Mouse (Mus musculus): ENCODE measurements around the gene Adam12.

Adam12 gene

DNA sequence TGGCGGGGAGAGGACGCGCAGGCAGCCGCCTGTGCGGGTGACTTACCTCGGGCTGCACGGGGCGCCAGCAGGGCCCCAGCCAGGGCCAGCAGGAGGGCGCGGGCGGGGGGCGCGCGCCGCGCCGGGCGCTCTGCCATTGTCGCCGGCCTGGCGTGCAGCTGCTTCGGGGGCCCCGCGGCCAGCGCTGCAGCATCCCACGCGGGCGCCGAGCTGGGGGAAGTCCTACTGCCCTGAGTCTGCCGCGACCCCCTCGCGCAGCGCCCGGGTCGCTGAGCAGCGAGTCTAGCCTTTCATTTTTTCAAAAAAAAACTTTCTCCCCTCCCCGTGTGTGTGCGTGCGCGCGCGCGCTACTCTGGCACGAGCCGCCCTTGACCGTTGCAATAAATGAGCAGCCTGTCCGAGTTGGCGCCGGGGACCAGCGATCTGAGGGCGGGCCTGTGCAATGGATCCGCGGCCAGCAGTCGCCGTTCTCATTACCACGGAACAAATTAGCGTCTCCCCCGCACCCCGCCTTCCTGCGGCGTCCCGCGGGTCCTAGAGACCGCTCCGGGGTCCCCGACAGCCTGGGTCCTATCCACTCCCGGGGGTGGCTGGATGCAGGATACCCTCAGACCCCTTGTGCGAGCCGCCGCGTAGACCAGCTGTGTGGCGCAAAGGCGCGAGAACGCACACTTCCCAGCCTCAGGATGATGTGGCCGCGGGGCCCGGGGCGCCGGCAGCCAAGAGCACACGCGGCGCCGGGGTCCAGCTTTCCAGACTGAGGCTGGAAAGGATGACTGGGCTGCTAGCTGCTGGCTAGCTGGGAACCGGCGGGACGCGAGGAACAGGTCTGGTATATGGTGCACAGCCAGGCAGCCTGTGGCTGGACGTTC, 7.0 kb downstream of the Adam12 start:
- no peak for DNase-seq (ENCODE audit: low read depth)

DNA sequence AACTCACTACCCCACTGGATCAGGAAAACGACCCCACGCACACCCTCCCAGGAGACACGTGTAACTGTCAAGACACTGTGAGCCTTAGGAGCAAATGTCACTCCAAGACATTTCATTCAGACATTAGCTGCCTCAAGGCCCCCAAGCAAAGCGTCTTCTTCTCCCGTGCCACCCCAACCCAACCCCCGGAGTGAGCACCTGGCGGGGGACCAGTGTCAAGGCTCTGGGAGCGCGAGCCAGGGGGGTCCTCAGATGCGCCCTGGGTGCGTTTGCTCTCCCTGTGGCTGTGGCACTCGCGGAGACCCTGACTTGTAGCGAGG, 7.6 kb downstream of the Adam12 start:
- no peak for DNase-seq (ENCODE audit: low read depth)

DNA sequence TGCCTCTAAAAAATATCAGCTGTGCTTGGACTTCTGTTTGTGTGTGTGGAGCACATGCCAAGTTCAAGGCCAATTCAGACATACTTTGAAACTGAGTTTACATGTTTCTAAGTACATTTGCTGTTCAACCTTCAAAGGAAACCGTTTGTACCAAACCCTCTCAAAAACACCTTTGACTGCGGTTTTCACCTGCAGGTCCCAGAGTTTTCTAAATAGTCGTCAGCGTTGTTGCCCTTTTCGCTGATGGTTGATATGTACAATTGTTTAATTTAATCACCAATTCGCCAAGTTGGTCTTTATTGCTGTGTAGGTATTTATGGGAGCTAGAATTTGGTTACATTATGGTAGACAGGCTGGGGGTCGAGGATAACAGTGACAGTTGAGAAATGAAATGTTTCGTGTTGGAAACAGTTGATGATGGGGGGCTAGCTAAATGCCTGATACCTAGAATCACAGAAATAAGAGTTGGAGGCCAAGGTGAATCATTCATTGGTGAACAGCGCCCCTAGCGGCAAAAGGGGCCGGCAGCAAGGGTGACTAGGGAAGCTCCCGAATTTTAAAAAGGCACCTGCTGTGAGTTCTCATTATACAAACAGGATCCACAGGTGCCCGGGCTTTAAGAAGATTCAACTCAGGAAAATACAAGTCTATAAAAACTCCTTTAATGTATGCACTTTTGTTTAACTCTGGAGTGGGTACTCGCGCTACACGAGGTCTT, 8.3 kb downstream of the Adam12 start:
- peak; percentile 50 for DNase-seq (ENCODE audit: low read depth)

DNA sequence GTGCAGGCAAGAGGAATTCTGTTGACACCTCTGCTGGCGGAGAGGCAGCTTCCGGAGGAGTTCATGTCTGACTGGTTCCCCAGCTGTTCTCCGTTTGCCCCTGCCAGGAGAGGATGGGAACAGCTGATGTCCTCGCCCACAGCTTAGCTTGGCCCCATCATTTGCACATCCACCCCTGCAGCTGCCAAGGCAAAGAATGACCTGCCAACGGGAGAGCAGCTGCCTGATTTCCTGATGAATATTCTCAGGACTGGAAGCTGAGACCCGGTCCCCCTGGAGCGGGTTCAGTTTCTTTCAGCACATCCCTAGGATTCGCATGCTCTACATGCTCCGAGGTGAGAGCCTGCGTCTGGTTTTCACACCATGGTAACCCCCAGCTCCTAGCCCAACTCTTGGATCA, 24.0 kb downstream of the Adam12 start:
- DNase-seq (ENCODE audit: low read depth) = no peak

DNA sequence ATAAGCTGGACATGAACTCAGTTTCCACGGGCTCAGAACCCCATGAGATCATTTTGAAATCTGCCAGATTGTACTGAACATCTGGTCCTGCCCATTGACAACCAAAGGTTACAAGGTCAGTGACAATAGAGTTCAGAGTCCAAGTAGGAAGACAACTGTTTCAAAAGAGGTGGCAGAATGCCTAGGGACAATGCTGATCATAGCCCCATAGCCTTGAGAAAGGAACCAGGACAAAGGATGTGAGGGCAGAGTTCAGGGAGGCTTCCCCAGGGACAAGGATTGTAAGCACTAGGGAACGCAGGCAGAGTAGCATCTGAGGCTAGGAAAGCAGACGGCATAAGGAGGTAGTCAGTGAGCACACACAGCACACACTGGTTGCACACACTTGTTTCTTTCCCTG, 38.9 kb downstream of the Adam12 start:
- DNase-seq (ENCODE audit: low read depth) = no peak

DNA sequence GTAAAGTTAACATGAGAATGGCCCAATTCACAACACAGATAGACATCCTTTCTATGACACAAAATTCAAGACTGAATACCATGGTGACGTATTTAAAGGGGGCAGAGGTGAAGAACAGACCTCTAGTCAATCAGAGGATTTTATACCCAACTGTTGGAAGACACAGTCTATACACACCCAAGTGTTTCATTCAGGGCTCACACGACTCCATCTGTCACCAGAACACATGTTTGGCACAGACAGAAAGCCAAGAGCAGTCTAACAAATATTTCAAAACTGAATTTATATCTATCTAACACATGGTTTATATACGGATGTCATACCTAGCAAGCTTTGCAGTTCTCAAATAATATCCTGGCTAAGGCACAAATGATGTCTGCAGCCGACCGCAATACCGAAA, 41.8 kb downstream of the Adam12 start:
- DNase-seq (ENCODE audit: low read depth) = no peak

DNA sequence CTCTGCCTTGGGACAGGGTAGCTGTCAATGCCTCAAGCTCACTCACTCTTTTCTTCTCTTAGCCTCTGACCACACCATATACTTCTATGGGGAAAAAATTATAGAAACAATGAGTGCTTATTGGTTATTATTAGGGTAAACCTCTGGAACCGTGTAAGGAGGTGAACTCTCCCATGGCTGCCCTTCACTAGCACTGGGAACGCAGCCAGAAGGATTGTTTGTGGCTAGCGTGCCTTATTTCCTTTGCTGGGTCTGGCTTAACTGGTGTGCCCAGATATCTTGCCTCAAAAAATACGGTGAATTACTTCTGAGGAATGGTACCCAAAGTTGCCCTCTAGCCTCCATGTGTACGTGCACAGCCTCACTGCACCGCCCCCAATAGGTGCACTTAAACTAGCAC, 43.4 kb downstream of the Adam12 start:
- no peak for DNase-seq (ENCODE audit: low read depth)

DNA sequence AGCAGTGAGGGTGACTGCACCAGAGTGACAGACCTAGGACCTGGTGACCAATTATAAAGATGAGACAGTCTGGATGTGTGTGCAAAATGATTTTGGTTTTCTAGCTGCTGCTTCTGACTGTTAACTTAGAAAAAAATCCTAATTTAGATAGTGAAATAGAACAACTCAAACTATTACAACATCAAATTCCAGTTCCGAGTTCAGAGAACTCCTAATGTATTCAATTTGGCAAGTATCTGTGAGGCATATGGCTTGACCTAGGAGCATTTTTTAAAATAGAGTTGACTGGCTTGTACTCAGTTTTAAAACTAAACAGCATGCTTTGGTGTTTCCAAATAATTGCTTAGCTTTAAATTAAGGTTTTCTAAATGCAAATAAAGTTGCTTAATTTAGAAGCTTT, 44.0 kb downstream of the Adam12 start:
- no peak for DNase-seq (ENCODE audit: low read depth)

DNA sequence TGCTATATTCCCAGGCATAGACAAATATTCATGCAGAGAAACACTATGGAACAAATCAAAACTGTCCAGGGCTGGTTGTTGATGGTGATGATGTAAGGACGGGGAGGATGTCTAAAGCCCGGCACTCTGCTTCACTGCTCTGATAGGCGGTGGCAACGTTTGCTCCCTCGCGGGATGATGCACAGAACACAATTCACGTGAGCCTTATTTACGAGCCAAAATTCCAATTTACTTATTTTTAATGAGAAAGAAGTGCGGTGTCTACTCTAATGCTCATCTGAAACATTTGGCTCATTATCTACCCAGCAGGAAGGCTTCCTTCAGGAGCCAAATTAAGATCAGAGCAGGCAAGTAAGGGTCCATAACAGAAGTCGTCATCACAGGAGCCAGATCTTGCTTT, 45.4 kb downstream of the Adam12 start:
- DNase-seq (ENCODE audit: low read depth) = no peak

DNA sequence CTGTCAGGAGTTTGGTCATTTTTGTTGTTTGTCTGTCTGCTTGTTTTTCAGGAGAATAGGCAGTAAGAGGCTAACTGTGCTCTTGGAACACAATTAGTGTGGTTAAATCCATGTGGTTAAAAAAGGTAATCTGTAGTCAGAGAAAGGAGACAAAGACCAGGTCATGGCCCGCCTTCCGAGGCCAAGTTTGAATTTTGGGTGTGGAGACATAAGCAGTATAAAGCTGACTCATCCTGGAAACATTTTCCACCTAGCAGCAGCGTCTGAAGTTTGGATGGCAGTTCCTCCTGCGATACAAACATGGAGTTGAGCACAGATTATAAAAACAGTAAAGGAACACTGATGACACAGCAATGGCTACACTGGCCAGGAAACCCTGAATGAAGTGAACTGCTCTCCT, 46.2 kb downstream of the Adam12 start:
- DNase-seq (ENCODE audit: low read depth) = no peak

DNA sequence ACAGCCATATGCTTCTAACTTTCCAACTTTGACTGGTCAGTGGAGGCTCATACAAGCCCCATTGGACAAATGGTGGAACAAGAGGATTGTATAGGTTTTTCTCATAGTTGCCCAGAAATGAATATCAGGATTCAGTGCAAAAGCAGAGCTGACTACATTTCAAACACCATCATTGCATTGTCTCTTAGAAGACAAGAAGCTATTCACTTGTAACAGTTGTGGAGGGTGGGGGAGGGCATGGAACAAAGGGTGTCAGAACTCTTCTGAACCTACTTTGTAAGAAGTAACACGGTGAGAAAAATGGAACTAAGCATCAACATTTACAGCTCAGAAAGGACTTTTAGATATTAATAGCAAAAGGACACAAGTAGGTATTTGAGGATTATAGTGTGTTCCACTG, 50.2 kb downstream of the Adam12 start:
- no peak for DNase-seq (ENCODE audit: low read depth)

DNA sequence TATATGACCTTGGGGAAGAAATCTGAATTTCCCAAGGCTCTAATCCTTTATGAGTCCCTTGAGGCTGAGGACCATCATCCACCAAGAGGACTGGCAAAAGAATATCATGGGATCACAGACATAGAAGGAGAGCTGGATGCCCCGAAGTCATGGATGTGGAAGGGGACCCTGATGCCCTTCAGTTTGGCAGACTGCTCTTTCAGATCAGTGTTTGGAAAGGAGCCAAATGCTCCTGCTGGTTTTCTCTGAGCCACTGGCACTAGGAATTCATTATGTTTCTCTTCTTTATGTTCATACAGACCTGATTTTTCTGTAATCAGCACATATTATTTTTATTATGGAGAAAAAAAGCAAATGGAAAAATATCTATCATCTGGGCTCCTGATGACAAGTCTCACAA, 50.9 kb downstream of the Adam12 start:
- DNase-seq (ENCODE audit: low read depth) = no peak

DNA sequence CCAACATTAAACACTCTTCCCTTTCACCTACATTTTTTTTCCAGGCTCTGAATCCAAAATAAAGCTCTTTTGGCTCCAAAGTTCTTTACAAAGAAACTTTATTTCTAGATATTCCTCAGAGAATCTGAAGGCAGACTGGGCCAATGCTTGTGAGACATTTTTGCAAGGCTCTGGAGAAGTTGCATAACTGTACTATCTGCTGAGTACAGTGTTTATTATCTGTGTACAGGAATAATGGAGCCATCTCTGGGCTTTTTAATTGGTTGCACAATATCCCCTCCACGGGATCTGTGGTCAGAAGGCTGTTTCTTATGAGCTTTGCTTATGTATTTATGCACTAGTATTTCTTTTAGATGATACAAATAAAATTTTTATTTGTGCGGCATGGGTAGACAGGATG, 54.9 kb downstream of the Adam12 start:
- DNase-seq (ENCODE audit: low read depth) = no peak

DNA sequence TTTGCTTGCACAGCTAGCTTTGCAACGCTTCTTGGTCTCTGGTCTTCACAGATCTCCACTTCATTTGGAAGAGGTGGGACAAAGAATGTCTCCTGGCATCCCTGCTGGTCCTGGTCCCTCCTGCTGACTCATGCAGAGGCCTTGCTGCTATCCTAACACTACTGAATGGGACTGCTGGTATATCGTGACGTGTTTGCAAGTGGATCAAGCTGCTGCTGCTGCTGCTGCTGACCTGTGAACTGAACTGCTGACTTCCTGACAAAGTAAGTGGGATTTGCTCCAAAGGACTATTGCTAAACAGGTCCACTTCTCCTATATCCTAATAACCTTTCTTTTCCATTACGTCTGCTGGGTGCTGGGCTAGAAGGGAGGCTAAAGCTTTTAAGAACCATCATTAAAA, 56.7 kb downstream of the Adam12 start:
- DNase-seq (ENCODE audit: low read depth) = no peak

DNA sequence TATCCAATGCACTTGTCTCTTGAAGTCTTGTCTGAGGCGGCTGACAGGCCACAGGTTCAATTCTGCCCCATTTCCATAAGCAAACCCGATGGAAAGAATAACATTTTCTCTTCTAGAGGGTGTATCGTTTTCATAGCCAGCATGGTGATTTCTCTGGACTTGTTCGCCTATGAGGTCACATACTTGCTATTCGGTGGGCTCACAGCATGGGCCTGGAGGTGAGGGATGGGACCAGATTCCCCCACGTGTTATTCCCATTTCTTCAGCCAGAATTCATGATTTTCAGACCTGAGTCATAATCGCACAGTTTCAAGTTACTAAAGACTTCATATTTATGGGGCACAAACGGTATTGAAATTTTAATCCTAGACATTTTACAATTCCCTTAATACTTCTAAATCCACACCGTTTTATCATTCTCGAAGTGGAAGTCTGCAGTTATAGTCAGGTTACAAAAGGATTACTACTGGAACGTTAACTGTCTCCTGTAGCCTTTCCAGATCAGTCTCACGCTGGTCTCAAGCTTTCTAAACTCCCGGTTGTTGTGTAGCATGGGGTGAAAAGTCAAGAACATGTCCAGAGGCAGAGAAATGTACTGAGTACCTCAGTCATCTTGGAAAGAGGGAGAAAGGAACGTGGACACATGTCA, 58.4 kb downstream of the Adam12 start:
- no peak for DNase-seq (ENCODE audit: low read depth)

DNA sequence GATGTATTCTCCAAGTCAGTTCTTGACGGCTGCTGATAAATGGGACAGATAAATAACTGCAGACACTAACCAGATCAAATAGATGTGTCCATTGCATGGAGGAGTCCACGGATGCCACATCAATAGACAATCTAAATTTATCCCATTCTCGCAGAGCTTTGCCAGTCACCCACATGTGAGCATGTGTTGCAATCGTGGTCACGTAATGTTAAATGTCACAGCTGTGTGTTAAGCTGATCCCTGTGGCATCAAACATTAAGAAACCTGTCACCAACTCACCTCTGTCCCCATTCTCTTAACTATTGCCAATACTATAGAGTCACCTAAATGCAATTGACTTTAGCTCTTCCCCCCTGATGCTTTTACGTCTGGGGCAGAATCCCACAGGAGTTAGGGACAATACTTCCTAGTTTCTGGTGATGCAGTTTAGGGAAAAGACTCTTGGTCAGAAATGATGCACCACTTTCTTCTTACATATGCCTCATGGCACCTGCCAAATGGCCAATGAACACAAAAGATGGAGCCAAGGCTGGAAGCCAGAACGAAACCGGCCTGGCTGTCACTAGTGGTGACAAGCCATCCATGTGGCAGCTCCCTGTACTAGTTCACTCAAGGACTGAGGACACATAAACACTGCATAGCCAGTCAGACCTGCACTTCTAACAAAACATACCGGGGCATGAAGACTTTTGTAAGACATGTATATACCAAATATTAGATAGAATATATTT, 61.6 kb downstream of the Adam12 start:
- no peak for DNase-seq (ENCODE audit: low read depth)

DNA sequence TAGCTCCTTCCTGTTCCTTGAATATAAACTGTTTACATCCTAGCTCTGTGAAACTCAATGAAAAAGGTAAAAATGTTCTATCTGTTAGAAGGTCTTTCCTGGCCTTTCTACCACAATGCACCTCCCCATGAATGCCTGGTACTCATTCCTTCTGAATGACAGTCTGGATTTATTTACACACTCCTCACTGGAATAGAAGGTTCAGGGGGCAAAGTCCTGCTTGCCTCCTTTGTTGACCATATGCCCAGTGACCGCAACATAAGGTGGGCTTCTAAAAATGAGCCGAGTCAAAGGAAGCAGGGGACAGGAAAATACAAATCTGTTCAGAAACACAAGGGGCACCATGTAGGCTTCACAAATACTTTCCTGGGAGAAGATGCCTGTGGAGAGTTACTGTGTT, 62.2 kb downstream of the Adam12 start:
- no peak for DNase-seq (ENCODE audit: low read depth)

DNA sequence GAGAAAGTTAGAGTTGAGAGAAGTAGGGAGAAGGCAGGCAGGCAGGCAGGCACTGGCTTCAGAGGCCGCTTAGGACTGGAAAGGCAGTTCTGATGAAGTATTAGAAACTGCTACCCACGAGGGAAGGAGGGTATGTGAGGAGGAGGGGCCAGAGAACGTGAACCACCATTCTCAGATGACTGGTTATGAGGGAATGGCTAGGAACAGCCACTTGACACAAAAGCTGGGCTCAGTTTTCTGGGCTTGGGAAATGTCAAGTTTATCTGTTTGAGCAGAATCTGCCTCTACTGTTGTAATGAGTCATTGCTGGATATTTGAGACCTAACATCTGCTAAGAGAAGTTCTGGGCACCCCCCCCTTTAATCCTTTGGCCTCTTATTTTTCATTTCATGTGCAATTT, 64.4 kb downstream of the Adam12 start:
- DNase-seq (ENCODE audit: low read depth) = no peak

DNA sequence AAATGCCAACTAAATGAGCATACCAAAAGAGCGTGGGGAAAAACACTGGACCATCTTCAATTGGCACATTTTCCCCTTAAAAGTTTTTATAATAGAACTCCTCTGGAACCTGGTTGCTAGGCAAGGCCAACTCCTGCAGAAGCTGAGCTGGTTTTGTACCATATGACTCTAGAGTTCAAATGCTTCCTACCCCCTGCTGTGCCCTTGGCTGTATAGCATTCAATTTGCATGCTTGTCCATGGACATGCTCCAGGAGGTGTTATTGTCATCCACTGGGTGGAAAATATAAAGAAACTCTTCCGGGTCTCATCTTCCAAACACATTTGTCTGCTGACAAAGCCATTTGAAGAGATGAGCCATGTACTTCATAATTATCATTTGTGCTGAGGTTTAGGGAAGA, 68.2 kb downstream of the Adam12 start:
- DNase-seq (ENCODE audit: low read depth) = no peak

DNA sequence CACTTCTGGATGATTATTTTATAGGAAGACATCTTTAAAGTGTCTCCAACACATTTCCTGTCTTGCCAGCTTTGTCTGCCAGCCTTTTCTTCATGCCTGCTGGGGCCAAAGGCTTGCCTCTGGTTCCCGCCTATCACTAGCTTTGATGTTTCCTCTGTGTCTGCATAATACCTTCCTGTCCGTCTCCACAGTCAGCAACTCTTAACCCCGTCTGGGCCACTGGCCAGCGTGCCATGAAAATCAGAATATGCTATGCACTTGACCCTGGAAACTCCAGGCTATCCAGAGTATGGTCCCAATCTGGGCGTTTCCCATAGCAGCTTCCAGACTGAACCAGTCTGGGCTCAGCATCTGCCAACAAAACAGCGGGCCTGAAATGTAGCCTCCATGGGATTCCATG, 69.1 kb downstream of the Adam12 start:
- DNase-seq (ENCODE audit: low read depth) = no peak

DNA sequence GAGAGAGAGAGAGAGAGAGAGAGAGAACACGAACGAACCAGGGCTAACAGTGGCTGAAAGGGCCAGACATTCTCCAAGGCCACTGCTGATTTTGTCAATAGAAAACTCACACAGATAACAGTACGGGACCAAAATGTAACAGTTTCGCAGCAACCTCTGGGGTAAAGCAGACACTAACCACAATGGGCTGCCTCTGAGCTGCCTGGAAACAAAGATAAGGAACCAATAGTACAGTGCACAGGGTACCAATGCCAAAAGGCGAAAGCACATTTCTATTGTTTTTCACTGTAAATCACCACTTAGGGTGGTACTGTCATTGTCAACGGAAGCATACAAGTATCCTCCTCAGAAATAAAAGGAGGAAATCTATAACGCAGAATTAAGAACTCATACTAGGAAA, 72.3 kb downstream of the Adam12 start:
- no peak for DNase-seq (ENCODE audit: low read depth)

DNA sequence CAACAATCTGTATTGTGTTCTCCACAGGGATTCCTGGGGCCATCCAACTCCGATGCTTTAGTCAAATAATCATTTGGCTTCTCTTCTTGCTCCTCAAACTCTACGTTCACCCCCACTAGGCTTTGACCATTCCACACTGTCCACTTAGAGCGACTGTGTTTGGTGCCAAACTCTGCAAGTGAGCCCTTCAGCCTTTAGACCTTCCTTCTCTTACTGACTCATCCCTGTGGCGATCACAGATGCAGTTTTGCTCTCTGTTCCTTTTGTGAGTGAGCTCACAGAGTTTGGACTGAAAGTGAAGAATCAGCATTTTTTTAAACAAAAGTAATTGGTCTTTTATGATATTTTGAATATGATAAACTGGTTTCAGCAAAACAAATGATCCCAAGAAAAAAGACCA, 80.6 kb downstream of the Adam12 start:
- no peak for DNase-seq (ENCODE audit: low read depth)

DNA sequence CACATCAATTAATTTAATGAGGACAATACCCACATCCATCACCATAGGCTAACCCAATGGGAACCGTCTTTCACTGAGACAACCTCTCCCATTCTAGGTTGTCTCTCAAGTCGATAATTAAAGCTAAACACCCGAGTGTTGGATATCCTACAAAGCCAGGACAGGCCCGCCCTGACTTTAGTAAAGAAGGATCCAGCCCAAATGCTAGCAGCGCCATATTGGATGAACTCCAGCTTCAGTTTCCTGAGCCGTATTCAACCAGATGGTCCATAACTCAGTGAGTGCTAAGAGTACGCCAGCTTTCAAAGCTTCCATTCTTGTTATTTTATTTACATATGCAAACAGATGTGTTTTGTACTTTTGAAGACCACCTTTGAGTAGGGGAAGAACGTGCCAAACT, 81.6 kb downstream of the Adam12 start:
- no peak for DNase-seq (ENCODE audit: low read depth)
